Mouse (Mus musculus): Measurements from ENCODE around the gene Tmem231. TPM values are rescaled to one million over a fixed set of nuclear protein-coding genes. Genes with fewer than 3 reads are reported as not detected.
"Not testable (repeated sequence)": the region's sequence is repeated elsewhere in the genome, so short reads cannot be mapped to it uniquely, and the experiment has no call there.

The Tmem231 gene
- polyA plus RNA-seq, 1 experiment from 2014 or later, result 20.9 TPM

- peaks cover 18% of the 10 kb centered on the region for H3K4me1 ChIP-seq
- H3K27me3 ChIP-seq, result no peaks in the 10 kb centered on the region
- WGBS, result 92% methylated on average over 2 of the region's 2 CpGs
- ATAC-seq (ENCODE audit: low FRiP score, low read depth), result no peak
- H3K36me3 ChIP-seq, result peaks cover 61% of the 10 kb centered on the region
- H3K4me3 ChIP-seq, result no peak overlapping the region
- H3K27ac ChIP-seq (replicated peaks), result no peak overlapping the region
- H3K9ac ChIP-seq (replicated peaks), result no peak overlapping the region
- H3K4me2 ChIP-seq (replicated peaks), result no peak overlapping the region
- H3K9me3 ChIP-seq, result no peaks in the 10 kb centered on the region
Measured at GRCm38 (mm10) chr8:111943544-111943943, 9.9 kb upstream of the Tmem231 start.

DNA sequence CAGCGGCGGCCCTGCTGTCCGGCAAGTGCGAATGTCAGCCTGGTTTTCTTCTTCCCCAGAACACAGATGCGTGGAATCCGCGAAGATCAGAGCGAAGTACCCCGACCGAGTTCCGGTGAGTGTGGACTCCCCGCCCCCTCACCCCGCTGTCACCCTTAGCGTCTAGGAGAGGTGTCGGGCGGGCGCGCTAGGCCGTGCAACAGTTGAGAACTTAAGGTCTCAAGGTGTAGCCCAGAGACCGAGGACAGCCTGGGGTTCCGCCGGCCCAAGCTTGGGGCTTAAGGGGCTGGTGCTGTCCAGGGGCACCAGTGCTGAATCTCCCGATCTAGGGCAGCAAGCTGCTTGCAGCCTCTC is 7.4 kb upstream of the Tmem231 start:
- peak; percentile 14; the same call in 1 of the 2 replicates for ATAC-seq (ENCODE audit: low FRiP score, low read depth)
- no peaks in the 10 kb centered on the region for H3K9me3 ChIP-seq
- peak overlapping the region; percentile 78; the same call in 1 of the 2 replicates for H3K27ac ChIP-seq (replicated peaks)
- H3K4me1 ChIP-seq, result peaks cover 18% of the 10 kb centered on the region
- H3K4me3 ChIP-seq, result peak overlapping the region; percentile 99
- H3K27me3 ChIP-seq, result no peaks in the 10 kb centered on the region
- 0% methylated on average over 23 of the region's 23 CpGs for WGBS
- H3K4me2 ChIP-seq (replicated peaks), result peak overlapping the region; percentile 93
- H3K9ac ChIP-seq (replicated peaks), result peak overlapping the region; percentile 94
- H3K36me3 ChIP-seq, result peaks cover 41% of the 10 kb centered on the region

- peak within 1 kb of the TSS; percentile 78 for H3K27ac ChIP-seq (replicated peaks)
- peaks cover 35% of the 10 kb centered on the region for H3K36me3 ChIP-seq
- H3K4me3 ChIP-seq, result peak within 1 kb of the TSS; percentile 99
- ATAC-seq (ENCODE audit: low FRiP score, low read depth), result peak; percentile 98
- H3K9me3 ChIP-seq, result no peaks in the 10 kb centered on the region
- H3K9ac ChIP-seq (replicated peaks), result peak within 1 kb of the TSS; percentile 94
- no peaks in the 10 kb centered on the region for H3K27me3 ChIP-seq
- under 1% methylated on average over 65 of the region's 65 CpGs for WGBS
- peak within 1 kb of the TSS; percentile 93 for H3K4me2 ChIP-seq (replicated peaks)
- peaks cover 18% of the 10 kb centered on the region for H3K4me1 ChIP-seq
Measured at GRCm38 (mm10) chr8:111940171-111941100, 6.8 kb upstream of the Tmem231 start, which contains the start of gene Gabarapl2. Gabarapl2 (plus strand) TSS chr8:111940703.

- Histone ChIP-seq H3K4me1 (peaks cover 18% of the 10 kb centered on the region), H3K4me2 (replicated peaks) (peak overlapping the region; percentile 93), H3K27ac (replicated peaks) (0 out of 2 replicates have a peak overlapping the region, but pooled peaks have one; percentile 35), H3K27me3 (no peaks in the 10 kb centered on the region), H3K4me3 (peak overlapping the region; percentile 99), H3K9me3 (no peaks in the 10 kb centered on the region), H3K9ac (replicated peaks) (peak overlapping the region; percentile 94; the same call in 1 of the 2 replicates), H3K36me3 (peaks cover 27% of the 10 kb centered on the region)
- WGBS, result 11% methylated on average over 10 of the region's 10 CpGs
- ATAC-seq (ENCODE audit: low FRiP score, low read depth), result peak; percentile 68
Measured at GRCm38 (mm10) chr8:111939516-111940142, 5.9 kb upstream of the Tmem231 start.

- WGBS, result 90% methylated on average over 9 of the region's 9 CpGs
- not testable (repeated sequence) for ATAC-seq (ENCODE audit: low FRiP score, low read depth); H3K9ac ChIP-seq (replicated peaks)
Measured at GRCm38 (mm10) chr8:111938076-111938985, 4.7 kb upstream of the Tmem231 start.

DNA sequence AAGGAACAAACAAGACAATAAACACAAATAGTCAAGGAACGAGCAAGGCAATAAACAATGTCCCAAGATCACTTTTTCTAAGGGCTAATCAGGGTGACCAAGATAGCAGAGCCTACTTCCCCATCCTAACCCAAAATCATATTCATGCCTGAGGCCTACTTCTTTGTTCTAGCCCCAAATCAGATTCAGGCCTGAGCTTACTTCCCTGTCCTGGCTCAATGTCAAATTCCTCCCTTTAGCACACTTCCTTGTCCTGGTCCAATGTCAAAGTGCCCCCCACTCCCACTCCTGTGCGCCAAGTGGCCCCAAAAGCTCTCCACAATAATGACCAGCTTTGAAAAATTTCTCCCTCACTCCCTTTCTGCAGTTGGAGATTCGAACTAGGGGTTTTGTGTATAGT is 3.5 kb upstream of the Tmem231 start:
- Histone ChIP-seq H3K36me3 (0 out of 2 replicates have a peak, but pooled peaks cover 2% of the 10 kb centered on the region), H3K9ac (replicated peaks) (no peak overlapping the region), H3K4me1 (peaks cover 28% of the 10 kb centered on the region), H3K4me2 (replicated peaks) (no peak overlapping the region), H3K4me3 (no peak overlapping the region), H3K27ac (replicated peaks) (no peak overlapping the region), H3K9me3 (no peaks in the 10 kb centered on the region), H3K27me3 (no peaks in the 10 kb centered on the region)
- no peak for ATAC-seq (ENCODE audit: low FRiP score, low read depth)
- WGBS, result 68% methylated on average over 3 of the region's 3 CpGs

More at GRCm38 (mm10) chr8:111938076-111938985, 4.7 kb upstream of the Tmem231 start:
- Histone ChIP-seq H3K36me3 (peaks cover 14% of the 10 kb centered on the region; the same call in 1 of the 2 replicates), H3K4me1 (peaks cover 18% of the 10 kb centered on the region)
- not testable (repeated sequence) for H3K4me2 ChIP-seq (replicated peaks); H3K4me3 ChIP-seq; H3K27ac ChIP-seq (replicated peaks); H3K27me3 ChIP-seq; H3K9me3 ChIP-seq

DNA sequence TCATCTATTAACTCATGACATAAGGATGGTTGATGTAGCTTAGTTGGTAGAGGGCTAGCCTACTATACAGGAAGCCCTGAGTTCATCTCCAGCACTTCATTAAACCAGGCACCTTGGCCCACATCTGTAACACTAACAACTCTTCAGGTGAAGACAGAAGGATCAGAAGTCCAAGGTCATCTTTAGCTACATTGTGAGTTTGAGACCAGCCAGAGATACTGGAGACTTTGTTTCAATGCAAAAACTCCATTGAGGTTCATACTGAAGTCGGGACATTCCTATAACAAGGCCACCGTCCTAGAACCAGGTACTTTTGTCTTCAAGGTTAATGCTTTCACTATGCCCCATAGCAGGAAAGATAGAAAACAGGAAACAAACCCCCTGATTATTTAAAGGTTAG is 520 bp upstream of the Tmem231 start:
- H3K4me3 ChIP-seq, result no peak overlapping the region
- peaks cover 11% of the 10 kb centered on the region for H3K4me1 ChIP-seq
- H3K9me3 ChIP-seq, result no peaks in the 10 kb centered on the region
- ATAC-seq (ENCODE audit: low FRiP score, low read depth), result peak; percentile 4; the same call in 1 of the 2 replicates
- no peak overlapping the region; the same call in 1 of the 2 replicates for H3K27ac ChIP-seq (replicated peaks)
- peak overlapping the region; percentile 87; the same call in 1 of the 2 replicates for H3K4me2 ChIP-seq (replicated peaks)
- H3K9ac ChIP-seq (replicated peaks), result no peak overlapping the region
- H3K36me3 ChIP-seq, result no peaks in the 10 kb centered on the region
- H3K27me3 ChIP-seq, result no peaks in the 10 kb centered on the region
- WGBS, result 81% methylated on average over 2 of the region's 2 CpGs

- no peaks in the 10 kb centered on the region for H3K36me3 ChIP-seq
- no peaks in the 10 kb centered on the region for H3K9me3 ChIP-seq
- WGBS, result 27% methylated on average over 19 of the region's 19 CpGs
- no peaks in the 10 kb centered on the region for H3K27me3 ChIP-seq
- H3K4me2 ChIP-seq (replicated peaks), result peak overlapping the region; percentile 87
- peaks cover 11% of the 10 kb centered on the region for H3K4me1 ChIP-seq
- H3K4me3 ChIP-seq, result peak overlapping the region; percentile 82
- H3K9ac ChIP-seq (replicated peaks), result peak overlapping the region; percentile 92
- peak overlapping the region; percentile 94 for H3K27ac ChIP-seq (replicated peaks)
- peak; percentile 14; the same call in 1 of the 2 replicates for ATAC-seq (ENCODE audit: low FRiP score, low read depth)
Measured at GRCm38 (mm10) chr8:111932580-111933336, 923 bp downstream of the Tmem231 start.

- Histone ChIP-seq H3K9me3 (no peaks in the 10 kb centered on the region), H3K27me3 (no peaks in the 10 kb centered on the region), H3K9ac (replicated peaks) (no peak overlapping the region), H3K4me3 (no peak overlapping the region), H3K36me3 (no peaks in the 10 kb centered on the region), H3K4me2 (replicated peaks) (no peak overlapping the region), H3K4me1 (peaks cover 11% of the 10 kb centered on the region), H3K27ac (replicated peaks) (no peak overlapping the region)
- no peak for ATAC-seq (ENCODE audit: low FRiP score, low read depth)
- WGBS, result 79% methylated on average over 16 of the region's 16 CpGs
Measured at GRCm38 (mm10) chr8:111931721-111932120, 2.0 kb downstream of the Tmem231 start.

DNA sequence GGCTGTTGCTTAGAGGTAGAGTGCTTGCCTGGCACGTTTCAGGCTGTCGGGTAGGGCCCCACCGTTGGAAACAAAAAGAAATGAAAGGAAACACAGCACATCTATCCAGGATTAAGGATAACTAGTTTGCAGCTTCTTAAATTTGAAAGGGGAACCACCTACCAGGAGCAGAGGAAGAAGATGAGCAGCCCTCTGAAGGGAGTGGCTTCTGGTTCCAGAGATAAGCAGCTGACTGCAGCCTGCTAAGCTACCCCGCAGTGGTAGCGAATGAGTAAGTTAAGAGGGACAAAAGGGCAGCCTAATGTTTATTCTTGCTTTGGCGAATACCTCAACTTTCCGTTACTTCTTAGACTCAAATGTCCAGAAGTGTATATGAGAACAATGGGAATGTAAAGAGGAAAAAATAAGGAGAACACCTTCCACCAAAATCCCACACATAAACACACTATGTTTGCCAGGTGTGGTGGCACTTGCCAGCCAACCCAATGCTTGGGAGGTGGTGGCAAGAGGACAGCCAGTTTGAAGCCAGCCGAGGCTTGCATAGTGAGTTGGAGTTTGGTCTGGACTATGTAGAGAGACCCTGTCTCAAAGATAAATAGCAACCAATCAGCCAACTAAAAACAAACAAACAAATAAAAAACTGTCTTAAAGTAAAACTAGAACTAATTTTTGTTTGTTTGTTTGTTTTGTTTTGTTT is 3.9 kb downstream of the Tmem231 start:
- H3K27ac ChIP-seq (replicated peaks), result no peak overlapping the region
- no peak overlapping the region for H3K4me3 ChIP-seq
- peaks cover 11% of the 10 kb centered on the region for H3K4me1 ChIP-seq
- no peak for ATAC-seq (ENCODE audit: low FRiP score, low read depth)
- no peaks in the 10 kb centered on the region for H3K9me3 ChIP-seq
- WGBS, result 70% methylated on average over 8 of the region's 8 CpGs
- H3K27me3 ChIP-seq, result no peaks in the 10 kb centered on the region
- no peak overlapping the region for H3K4me2 ChIP-seq (replicated peaks)
- H3K9ac ChIP-seq (replicated peaks), result no peak overlapping the region
- H3K36me3 ChIP-seq, result no peaks in the 10 kb centered on the region
